Mouse (Mus musculus): Measurements from ENCODE around the gene Olfr214. TPM values are rescaled to one million over a fixed set of nuclear protein-coding genes. Genes with fewer than 3 reads are reported as not detected.
"Not testable (repeated sequence)": the region's sequence is repeated elsewhere in the genome, so short reads cannot be mapped to it uniquely, and the experiment has no call there.

The Olfr214 gene
- not detected in 2 replicates for polyA plus RNA-seq (2012; rRNA removed)

DNA sequence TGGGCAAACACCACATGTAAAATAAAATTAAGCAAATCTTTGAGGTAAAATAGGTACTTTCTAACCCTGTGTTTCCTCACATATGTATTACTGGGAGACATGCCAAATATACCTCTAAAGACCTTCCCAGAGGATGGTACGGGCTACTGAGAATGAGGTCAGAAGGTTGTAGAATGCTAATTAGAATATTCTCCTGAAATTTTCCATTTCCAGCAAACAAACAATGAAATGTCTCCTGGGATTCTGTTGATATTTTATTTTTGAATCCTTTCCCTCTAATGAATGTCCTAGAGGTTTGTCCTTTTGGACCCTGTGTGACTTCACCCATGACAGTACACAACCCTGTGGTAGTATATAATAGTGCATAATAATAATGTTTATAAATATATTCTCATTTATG lies at the start of gene Olfr214:
Gene Olfr214, plus strand, starts transcription at position 301 of the 400 bp plus-strand sequence.
- no peak for DNase-seq
- Histone ChIP-seq H3K4me1 (ENCODE audit: control insufficient read depth, insufficient read depth, low read length) (no peaks in the 10 kb centered on the region), H3K4me3 (replicated peaks; ENCODE audit: extremely low read depth, low read depth, low read length) (no peak within 1 kb of the TSS)
- TF ChIP-seq POLR2A (IDR thresholded peaks at IDR 0.05; ENCODE audit: borderline replicate concordance, extremely low read depth, low read depth, low read length) (no peak), CTCF (IDR thresholded peaks at IDR 0.05; ENCODE audit: insufficient read depth, low read length) (no peak)
- 72% methylated on average over 1 of the region's 1 CpGs for WGBS

DNA sequence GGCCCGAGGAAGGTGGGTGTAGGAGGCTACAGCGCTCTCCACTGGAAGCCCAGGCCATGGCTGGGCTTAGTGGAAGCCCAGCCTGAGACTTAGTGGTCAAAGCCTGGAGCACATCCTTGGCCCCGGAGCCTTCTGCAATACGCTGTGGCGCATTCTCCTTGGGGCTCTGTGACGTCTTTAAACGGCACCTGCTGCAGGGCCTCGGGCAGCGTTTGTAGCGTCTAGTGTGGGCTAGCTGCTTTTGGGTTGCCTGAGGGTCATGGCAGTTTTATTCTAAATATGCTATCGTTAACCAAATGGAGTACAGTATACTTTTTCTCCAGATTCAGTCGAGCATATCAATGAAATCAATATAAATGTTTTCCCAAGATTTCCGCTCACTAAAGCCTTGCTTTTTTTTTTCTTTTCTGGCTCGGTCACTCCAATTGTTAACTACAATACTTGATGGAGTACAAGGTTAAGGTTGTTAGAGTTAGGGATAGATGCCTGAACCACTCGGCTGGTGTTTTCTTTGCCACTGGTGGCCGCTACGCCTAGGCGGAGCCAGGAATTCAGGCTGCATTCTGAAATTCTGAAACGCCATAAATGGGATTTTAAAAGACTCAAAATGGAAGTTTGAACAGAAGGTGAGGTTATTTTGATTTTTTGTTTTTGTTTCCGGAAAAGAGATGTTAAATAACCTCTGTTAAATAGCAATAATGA lies 47.6 kb upstream of the Olfr214 start, which contains the start of gene Olfr212:
Gene Olfr212, plus strand, starts transcription at position 215 of the 702 bp plus-strand sequence.
- not testable (repeated sequence) for DNase-seq; H3K4me3 ChIP-seq (replicated peaks; ENCODE audit: extremely low read depth, low read depth, low read length); H3K4me1 ChIP-seq (ENCODE audit: control insufficient read depth, insufficient read depth, low read length)
- 89% methylated on average over 20 of the region's 20 CpGs for WGBS

DNA sequence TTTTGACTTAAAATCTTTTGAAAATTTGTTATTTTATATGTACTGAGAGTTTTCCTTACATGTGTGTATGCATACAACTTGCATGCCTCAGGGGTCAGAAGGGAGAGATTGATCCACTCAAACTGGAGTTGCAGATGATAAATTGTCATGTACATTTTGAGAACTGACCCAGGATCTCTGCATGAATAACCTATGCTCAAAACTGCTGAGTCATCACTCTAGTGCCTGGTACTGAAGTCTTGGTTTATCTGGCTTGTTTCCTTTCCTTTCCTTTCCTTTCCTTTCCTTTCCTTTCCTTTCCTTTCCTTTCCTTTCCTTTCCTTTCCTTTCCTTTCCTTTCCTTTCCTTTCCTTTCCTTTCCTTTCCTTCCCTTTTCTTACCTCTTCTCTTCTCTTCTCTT lies 39.2 kb upstream of the Olfr214 start:
- Histone ChIP-seq H3K4me3 (replicated peaks; ENCODE audit: extremely low read depth, low read depth, low read length) (no peak overlapping the region), H3K4me1 (ENCODE audit: control insufficient read depth, insufficient read depth, low read length) (no peaks in the 10 kb centered on the region)
- no peak for DNase-seq
- TF ChIP-seq CTCF (IDR thresholded peaks at IDR 0.05; ENCODE audit: insufficient read depth, low read length) (no peak), POLR2A (IDR thresholded peaks at IDR 0.05; ENCODE audit: borderline replicate concordance, extremely low read depth, low read depth, low read length) (no peak)

DNA sequence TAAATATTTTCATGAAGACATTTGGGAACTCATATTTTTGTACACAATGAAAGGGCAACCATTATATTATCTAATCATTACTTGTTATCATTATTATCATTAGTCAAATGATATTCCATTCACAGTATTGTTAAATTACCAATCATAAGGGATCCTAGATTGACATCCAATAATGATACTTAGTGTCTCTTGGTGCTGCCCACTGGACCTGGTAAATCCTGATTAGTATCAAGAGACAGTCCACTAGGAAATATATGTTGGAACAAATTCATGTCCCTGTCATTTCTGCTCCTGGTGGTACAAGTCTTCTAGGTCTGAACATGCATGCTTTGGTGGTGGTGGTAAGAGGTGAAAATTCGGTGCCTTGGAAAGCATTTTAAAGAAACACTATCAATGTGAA lies 15.9 kb upstream of the Olfr214 start, which contains the start of gene Olfr213:
Gene Olfr213, plus strand, starts transcription at position 301 of the 400 bp plus-strand sequence.
- DNase-seq = no peak
- H3K4me1 ChIP-seq (ENCODE audit: control insufficient read depth, insufficient read depth, low read length) = no peaks in the 10 kb centered on the region
- no peak within 1 kb of the TSS for H3K4me3 ChIP-seq (replicated peaks; ENCODE audit: extremely low read depth, low read depth, low read length)
- TF ChIP-seq CTCF (IDR thresholded peaks at IDR 0.05; ENCODE audit: insufficient read depth, low read length) (no peak), POLR2A (IDR thresholded peaks at IDR 0.05; ENCODE audit: borderline replicate concordance, extremely low read depth, low read depth, low read length) (no peak)
- 84% methylated on average over 1 of the region's 1 CpGs for WGBS

DNA sequence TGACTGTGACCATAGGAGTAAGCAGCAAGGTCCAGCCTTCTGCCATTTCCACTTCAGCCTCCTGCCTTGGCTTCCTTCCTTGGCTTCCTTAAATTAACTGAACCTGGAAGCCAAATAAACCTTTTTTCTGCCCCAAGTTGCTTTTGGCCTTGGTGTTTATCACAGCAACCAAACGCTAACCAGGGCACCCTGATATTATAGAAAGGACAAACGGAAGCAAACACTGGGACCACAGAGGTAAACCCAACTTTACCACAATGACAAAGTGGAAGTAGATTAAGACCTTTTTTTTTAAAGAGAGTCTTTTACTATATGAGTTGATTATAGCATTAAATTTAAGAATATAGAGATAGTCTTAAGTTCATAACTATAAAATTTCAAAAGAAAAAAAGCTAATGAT lies 11.5 kb upstream of the Olfr214 start:
- Histone ChIP-seq H3K4me3 (replicated peaks; ENCODE audit: extremely low read depth, low read depth, low read length) (no peak overlapping the region), H3K4me1 (ENCODE audit: control insufficient read depth, insufficient read depth, low read length) (no peaks in the 10 kb centered on the region)
- TF ChIP-seq POLR2A (IDR thresholded peaks at IDR 0.05; ENCODE audit: borderline replicate concordance, extremely low read depth, low read depth, low read length) = no peak
- TF ChIP-seq CTCF (IDR thresholded peaks at IDR 0.05; ENCODE audit: insufficient read depth, low read length) = no peak
- no peak for DNase-seq
- WGBS = 75% methylated on average over 2 of the region's 2 CpGs

DNA sequence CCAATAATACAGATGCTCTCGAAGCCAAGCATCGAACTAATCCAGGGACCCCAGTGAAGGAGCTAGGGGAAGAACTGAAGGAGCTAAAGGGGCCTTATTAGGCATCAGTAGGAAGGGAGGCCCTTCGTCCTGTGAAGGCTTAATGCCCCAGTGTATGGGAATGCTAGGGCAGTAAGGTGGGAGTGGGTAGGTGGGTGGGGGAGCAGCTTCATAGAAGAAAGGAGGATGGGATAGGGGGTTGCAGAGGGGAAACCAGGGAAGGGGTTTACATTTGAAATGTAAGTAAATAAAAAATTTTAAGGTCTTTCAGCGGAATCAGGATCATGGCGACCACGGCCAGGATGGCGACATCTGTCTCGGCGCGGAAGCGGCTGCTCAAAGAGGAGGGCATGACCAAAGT lies 3.2 kb upstream of the Olfr214 start, which contains the start of gene Gm5580:
Gene Gm5580, plus strand, starts transcription at position 301 of the 400 bp plus-strand sequence.
- DNase-seq; H3K4me3 ChIP-seq (replicated peaks; ENCODE audit: extremely low read depth, low read depth, low read length); H3K4me1 ChIP-seq (ENCODE audit: control insufficient read depth, insufficient read depth, low read length): not testable (repeated sequence)
- 95% methylated on average over 11 of the region's 11 CpGs for WGBS

DNA sequence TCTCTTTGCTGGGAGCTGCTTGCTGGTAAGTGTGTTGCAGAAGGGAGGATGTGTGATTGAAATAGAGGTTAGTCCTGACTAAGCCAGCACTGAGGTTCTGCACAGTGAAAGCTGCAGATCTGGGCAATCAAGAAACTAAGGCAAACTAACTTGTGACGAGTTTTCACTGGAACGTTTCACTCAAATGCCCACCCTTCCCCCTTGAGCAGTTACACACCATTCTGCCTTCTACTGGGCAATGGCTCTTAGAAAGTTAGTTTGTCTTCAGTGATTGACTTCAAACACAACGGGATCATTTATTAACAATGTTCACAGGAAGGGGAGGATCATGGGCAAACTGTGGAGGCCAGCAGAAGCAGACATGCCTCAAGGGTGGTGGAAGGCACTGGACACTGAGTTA lies 917 bp downstream of the Olfr214 start:
- Histone ChIP-seq H3K4me1 (ENCODE audit: control insufficient read depth, insufficient read depth, low read length) (no peaks in the 10 kb centered on the region), H3K4me3 (replicated peaks; ENCODE audit: extremely low read depth, low read depth, low read length) (no peak overlapping the region)
- WGBS = 56% methylated on average over 3 of the region's 3 CpGs
- TF ChIP-seq POLR2A (IDR thresholded peaks at IDR 0.05; ENCODE audit: borderline replicate concordance, extremely low read depth, low read depth, low read length) = no peak
- no peak for TF ChIP-seq CTCF (IDR thresholded peaks at IDR 0.05; ENCODE audit: insufficient read depth, low read length)
- DNase-seq = no peak

DNA sequence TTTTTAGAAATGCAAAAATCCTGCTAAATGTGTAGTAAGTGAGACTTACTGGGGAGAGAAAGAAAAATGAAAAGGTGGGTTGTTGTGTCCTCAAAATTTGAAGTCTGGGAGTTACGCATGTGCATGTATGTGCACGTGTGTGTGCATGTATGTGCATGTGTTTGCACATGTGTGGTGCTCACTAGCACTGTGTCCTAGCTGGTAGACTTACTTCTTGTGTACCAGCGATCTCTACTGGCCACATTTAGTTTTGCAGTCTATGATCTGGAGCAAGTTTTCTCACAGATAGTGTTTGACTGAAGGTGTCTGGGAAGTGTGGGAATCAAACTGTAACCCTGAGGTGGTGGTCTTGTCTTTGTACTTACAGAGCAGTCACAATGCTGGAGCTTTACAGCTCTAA lies 15.8 kb downstream of the Olfr214 start:
- no peak for TF ChIP-seq CTCF (IDR thresholded peaks at IDR 0.05; ENCODE audit: insufficient read depth, low read length)
- no peak for TF ChIP-seq POLR2A (IDR thresholded peaks at IDR 0.05; ENCODE audit: borderline replicate concordance, extremely low read depth, low read depth, low read length)
- Histone ChIP-seq H3K4me1 (ENCODE audit: control insufficient read depth, insufficient read depth, low read length) (no peaks in the 10 kb centered on the region), H3K4me3 (replicated peaks; ENCODE audit: extremely low read depth, low read depth, low read length) (no peak overlapping the region)
- no peak for DNase-seq
- WGBS = 30% methylated on average over 3 of the region's 3 CpGs

DNA sequence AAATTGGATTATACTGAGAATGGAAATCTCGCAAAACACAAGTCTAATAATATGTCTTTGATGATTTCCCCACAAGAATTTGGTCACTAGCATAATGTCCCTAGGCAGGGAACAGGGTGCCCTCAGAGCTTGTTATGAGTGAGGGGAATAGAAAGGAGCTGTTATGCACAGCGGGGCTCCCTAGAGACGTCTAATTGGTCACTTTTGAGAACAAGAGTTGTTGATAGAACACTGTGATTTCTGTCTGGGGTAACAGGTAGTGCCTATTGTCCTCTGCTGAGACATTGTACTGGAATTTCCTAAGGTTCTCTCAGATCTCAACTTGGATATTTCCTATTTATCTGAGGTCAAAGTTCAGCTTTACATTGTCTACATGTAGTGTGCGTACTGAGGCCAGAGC lies 30.1 kb downstream of the Olfr214 start, which contains the start of gene Olfr215:
Gene Olfr215, minus strand, starts transcription at position 101 of the 400 bp plus-strand sequence.
- TF ChIP-seq CTCF (IDR thresholded peaks at IDR 0.05; ENCODE audit: insufficient read depth, low read length) = no peak
- TF ChIP-seq POLR2A (IDR thresholded peaks at IDR 0.05; ENCODE audit: borderline replicate concordance, extremely low read depth, low read depth, low read length) = no peak
- WGBS = 59% methylated on average over 4 of the region's 4 CpGs
- no peaks in the 10 kb centered on the region for H3K4me1 ChIP-seq (ENCODE audit: control insufficient read depth, insufficient read depth, low read length)
- no peak within 1 kb of the TSS for H3K4me3 ChIP-seq (replicated peaks; ENCODE audit: extremely low read depth, low read depth, low read length)
- no peak for DNase-seq

DNA sequence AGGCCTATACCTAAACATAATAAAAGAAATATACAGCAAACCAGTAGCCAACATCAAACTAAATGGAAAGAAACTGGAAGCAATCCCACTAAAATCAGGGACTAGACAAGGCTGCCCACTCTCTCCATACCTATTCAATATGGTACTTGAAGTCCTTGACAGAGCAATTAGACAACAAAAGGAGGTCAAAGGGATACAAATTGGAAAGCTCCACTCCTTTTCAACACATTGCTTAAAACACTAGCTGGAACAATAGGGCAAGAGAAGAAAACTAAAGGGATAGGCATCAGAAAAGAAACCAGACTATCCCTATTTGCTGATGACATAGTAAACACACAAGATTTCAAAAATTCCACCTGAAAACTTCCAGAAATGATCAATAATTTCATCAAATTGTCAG lies 46.9 kb downstream of the Olfr214 start:
- DNase-seq; H3K4me3 ChIP-seq (replicated peaks; ENCODE audit: extremely low read depth, low read depth, low read length); H3K4me1 ChIP-seq (ENCODE audit: control insufficient read depth, insufficient read depth, low read length): not testable (repeated sequence)

All from lung, adult 2 months (tissue).